Mouse (Mus musculus) hindbrain, postnatal 0 days (tissue): ENCODE measurements around the gene Stx17. TPM values are rescaled to one million over a fixed set of nuclear protein-coding genes. Genes with fewer than 3 reads are reported as not detected.

Source experiments
- ATAC-seq: fragments of 200-750 bp; cut with Nextera tagmentation; 2 replicates; pipeline ENCODE4 v1.8.0; 2017; ENCODE audit warnings: mild to moderate bottlenecking, moderate TSS enrichment, moderate library complexity
- DNase-seq: peaks from one replicate; pipeline ENCODE4 v3.0.0-alpha.2; 2015; ENCODE audit warnings: low spot score
- H3K27ac ChIP-seq: fragments of 300-500 bp; sonication (generic); 2 replicates; pipeline ENCODE4 v1.5.1; 2014; ENCODE audit warnings: mild to moderate bottlenecking
- H3K27me3 ChIP-seq: fragments of 300-500 bp; sonication (generic); 2 replicates; pipeline ENCODE4 v1.6.1; 2014; ENCODE audit warnings: low read length, mixed read lengths; ENCODE audit not compliant: insufficient read depth
- H3K36me3 ChIP-seq: fragments of 300-500 bp; sonication (generic); 2 replicates; pipeline ENCODE4 v1.6.1; 2014; ENCODE audit warnings: low read length, mixed read lengths; ENCODE audit not compliant: insufficient read depth
- H3K4me1 ChIP-seq: fragments of 300-500 bp; sonication (generic); 2 replicates; pipeline ENCODE4 v1.6.1; 2014; ENCODE audit warnings: antibody characterized with exemption, low read length, mixed read lengths; ENCODE audit not compliant: insufficient read depth
- H3K4me2 ChIP-seq: fragments of 300-500 bp; sonication (generic); 2 replicates; pipeline ENCODE4 v1.6.1; 2014; ENCODE audit warnings: low read depth, mild to moderate bottlenecking, low read length, moderate library complexity, mixed read lengths
- H3K4me3 ChIP-seq: fragments of 300-500 bp; sonication (generic); 2 replicates; pipeline ENCODE4 v1.5.1; 2014; ENCODE audit warnings: low read length
- H3K9ac ChIP-seq: fragments of 300-500 bp; sonication (generic); replicated peaks from 2 replicates; pipeline ENCODE4 v1.6.1; 2014; ENCODE audit warnings: mild to moderate bottlenecking, low read length, moderate library complexity, mixed read lengths
- H3K9me3 ChIP-seq: fragments of 300-500 bp; sonication (generic); 2 replicates; pipeline ENCODE4 v1.6.1; 2016; ENCODE audit warnings: low read length, mixed read lengths
- CTCF ChIP-seq: IDR thresholded peaks from 2 replicates; pipeline ENCODE4 v1.5.1; 2016; ENCODE audit warnings: antibody characterized with exemption, control low read depth, low read depth
- WGBS: fragments of 180-500 bp; shearing (Covaris S2); extraction: QIAGEN DNeasy Blood & Tissue Kit; methylation state at CpG from one replicate; pipeline ENCODE4 v1.1.7; 2014; 5-methylcytosine and 5-hydroxymethylcytosine counted together
- polyA plus RNA-seq: library from polyadenylated mRNA; unstranded; fragments of >200 nt; fragmentation: Nextera tagmentation; extraction: Ambion mirVana; gene quantifications from 2 replicates; pipeline ENCODE4 v1.2.1, GENCODE M21; 2015
- total RNA-seq: library from RNA; depleted of rRNA; stranded (reverse); fragments of >200 nt; gene quantifications from 2 replicates; pipeline ENCODE4 v1.2.3, GENCODE M21; 2014

The Stx17 gene
- total and polyA plus RNA-seq, 2 experiments from 2014 or later = 15.6 to 25.4 TPM

DNA sequence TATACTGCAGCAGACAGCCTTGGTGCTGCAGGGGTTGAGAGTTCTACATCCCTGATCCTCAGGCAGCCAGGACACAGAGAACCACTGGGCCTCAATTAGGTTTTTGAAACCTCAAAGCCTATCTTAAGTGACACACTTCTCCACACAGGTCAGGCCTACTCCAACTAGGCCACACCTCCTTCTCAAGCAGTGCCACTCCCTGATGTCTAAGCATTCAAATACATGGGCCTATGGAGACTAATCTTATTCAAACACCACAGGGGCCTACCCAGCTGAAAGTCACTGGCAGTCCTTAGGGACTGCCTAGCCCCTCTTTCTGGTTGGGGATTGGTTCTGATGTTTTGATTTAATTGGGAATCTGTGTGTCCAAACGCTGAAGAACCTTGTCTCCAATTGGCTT lies 31.1 kb downstream of the Stx17 start:
- H3K9me3 ChIP-seq = no peaks in the 10 kb centered on the region
- no peak overlapping the region for H3K4me2 ChIP-seq
- DNase-seq (no peak), ATAC-seq (no peak)
- no peak overlapping the region for H3K9ac ChIP-seq
- no peak overlapping the region for H3K4me3 ChIP-seq
- 60% methylated on average over 1 of the region's 1 CpGs for WGBS
- TF ChIP-seq CTCF = no peak
- H3K4me1 ChIP-seq = no peaks in the 10 kb centered on the region
- H3K27me3 ChIP-seq = no peaks in the 10 kb centered on the region
- peaks cover 5% of the 10 kb centered on the region; the same call in 1 of the 2 replicates for H3K36me3 ChIP-seq
- no peak overlapping the region for H3K27ac ChIP-seq

DNA sequence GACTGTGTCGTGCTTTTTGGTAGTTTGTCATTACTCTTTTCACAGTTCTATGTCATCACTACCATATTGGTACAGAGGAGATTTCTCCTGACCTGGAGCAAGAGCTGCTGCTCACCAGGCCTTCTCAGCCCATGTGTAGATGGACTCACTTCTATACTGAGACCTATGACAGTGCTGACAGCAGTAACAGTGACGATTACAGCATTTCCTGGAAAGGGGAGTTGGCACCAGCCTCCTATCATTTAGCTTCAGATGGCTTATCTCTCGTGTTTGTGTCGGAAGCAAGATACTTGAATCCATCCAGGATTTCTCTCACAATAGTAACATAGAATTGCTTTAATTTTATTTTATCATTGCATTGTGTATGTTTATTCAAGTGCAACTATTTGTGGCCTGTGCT lies 35.7 kb downstream of the Stx17 start:
- DNase-seq (no peak), ATAC-seq (no peak)
- no peak overlapping the region for H3K4me2 ChIP-seq
- 87% methylated on average over 4 of the region's 4 CpGs for WGBS
- H3K36me3 ChIP-seq = peaks cover 5% of the 10 kb centered on the region; the same call in 1 of the 2 replicates
- no peaks in the 10 kb centered on the region for H3K4me1 ChIP-seq
- no peaks in the 10 kb centered on the region for H3K27me3 ChIP-seq
- no peak overlapping the region for H3K27ac ChIP-seq
- H3K9ac ChIP-seq = no peak overlapping the region
- no peaks in the 10 kb centered on the region for H3K9me3 ChIP-seq
- no peak for TF ChIP-seq CTCF
- H3K4me3 ChIP-seq = no peak overlapping the region

DNA sequence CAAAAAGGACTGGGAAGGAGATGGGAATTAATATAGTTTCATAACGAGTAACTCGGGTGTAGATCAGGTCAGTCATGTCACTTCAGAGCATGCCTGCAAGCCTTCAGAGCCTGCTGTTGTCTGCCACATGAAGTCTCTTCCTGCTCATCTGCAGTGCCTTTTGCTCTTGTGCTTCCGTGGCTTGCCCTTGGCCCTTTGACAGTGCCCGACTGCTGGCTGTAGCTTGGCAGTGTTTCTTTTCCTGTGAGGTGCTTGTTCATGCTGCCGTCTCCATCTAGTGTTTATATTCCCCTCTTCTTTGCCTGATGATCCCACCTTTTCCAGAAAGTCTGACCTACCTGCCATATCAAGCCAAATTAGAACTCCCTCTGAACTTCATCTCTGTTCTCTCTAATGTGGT lies 39.1 kb downstream of the Stx17 start:
- no peak; the same call in 1 of the 2 replicates for TF ChIP-seq CTCF
- DNase-seq (no peak), ATAC-seq (no peak)
- Histone ChIP-seq H3K4me1 (no peaks in the 10 kb centered on the region), H3K4me3 (no peak overlapping the region), H3K9me3 (no peaks in the 10 kb centered on the region), H3K36me3 (peaks cover 4% of the 10 kb centered on the region; the same call in 1 of the 2 replicates), H3K9ac (no peak overlapping the region), H3K27me3 (no peaks in the 10 kb centered on the region), H3K4me2 (no peak overlapping the region), H3K27ac (no peak overlapping the region)
- WGBS = 79% methylated on average over 5 of the region's 5 CpGs

DNA sequence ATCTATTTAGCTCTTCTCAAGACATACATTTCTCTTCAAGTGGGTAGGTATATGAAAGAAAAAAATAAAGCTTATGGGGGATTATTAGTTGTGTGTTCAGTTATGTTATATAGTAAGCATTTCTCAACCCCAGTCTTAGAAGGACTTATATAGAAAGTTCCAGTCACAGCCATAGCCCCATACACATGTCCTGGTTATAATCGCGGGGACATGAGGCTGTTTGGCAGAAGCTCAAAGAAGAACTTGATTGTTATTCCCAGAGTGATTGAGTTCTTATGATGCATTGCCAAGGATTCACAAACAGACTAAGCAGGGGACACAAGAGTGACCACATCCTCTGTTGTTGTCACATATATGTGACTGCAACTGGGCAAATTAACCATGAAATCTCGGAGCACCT lies 51.0 kb downstream of the Stx17 start:
- ATAC-seq = no peak
- no peak for DNase-seq
- Histone ChIP-seq H3K4me3 (no peak overlapping the region), H3K9ac (no peak overlapping the region), H3K9me3 (no peaks in the 10 kb centered on the region), H3K4me2 (no peak overlapping the region), H3K27me3 (no peaks in the 10 kb centered on the region), H3K4me1 (no peaks in the 10 kb centered on the region), H3K27ac (no peak overlapping the region), H3K36me3 (no peaks in the 10 kb centered on the region)
- TF ChIP-seq CTCF = no peak
- 75% methylated on average over 3 of the region's 3 CpGs for WGBS

DNA sequence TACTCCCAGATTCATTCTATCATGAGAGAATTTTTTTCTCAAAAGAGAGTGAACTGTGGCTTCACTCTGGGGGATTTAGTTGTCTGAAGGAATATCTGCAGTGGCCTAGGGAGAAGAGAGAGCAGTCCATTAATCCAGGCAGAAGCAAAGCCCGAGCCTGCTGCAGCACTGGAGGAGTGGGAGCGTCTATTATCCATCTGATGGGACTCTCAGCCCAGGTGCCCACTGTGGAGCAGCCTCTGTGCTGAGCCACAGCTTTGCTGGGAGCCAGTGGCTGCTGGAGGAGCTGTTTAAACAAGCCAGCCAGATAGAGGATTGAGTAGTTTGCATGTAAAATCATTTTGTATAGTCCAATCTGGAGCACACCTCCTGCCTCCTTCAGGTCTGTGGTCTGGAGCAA lies 56.2 kb downstream of the Stx17 start:
- Histone ChIP-seq H3K4me1 (no peaks in the 10 kb centered on the region), H3K4me3 (no peak overlapping the region), H3K4me2 (no peak overlapping the region), H3K9ac (no peak overlapping the region), H3K27ac (0 out of 2 replicates have a peak overlapping the region, but pooled peaks have one; percentile 32), H3K27me3 (no peaks in the 10 kb centered on the region), H3K9me3 (no peaks in the 10 kb centered on the region), H3K36me3 (no peaks in the 10 kb centered on the region; the same call in 1 of the 2 replicates)
- ATAC-seq = no peak; the same call in 1 of the 2 replicates
- WGBS = 17% methylated on average over 2 of the region's 2 CpGs
- TF ChIP-seq CTCF = no peak
- DNase-seq = no peak

DNA sequence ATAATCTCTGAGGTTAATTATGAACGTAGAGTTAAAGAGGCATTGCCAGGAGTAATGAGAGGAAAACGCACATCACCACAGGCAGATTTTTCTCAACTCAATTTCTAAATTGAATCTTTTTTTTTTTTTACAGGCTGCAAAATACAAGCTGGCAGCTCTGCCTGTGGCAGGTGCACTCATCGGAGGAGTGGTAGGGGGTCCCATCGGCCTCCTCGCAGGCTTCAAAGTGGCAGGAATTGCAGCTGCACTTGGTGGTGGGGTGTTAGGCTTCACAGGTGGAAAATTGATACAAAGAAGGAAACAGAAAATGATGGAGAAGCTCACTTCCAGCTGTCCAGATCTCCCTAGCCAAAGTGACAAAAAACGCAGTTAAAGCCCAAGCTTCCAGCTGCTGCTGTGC lies 56.7 kb downstream of the Stx17 start:
- Histone ChIP-seq H3K27ac (no peak overlapping the region), H3K9me3 (no peaks in the 10 kb centered on the region), H3K36me3 (no peaks in the 10 kb centered on the region; the same call in 1 of the 2 replicates), H3K4me3 (no peak overlapping the region), H3K27me3 (no peaks in the 10 kb centered on the region), H3K9ac (no peak overlapping the region), H3K4me1 (no peaks in the 10 kb centered on the region), H3K4me2 (no peak overlapping the region)
- WGBS = 44% methylated on average over 6 of the region's 6 CpGs
- no peak for ATAC-seq
- TF ChIP-seq CTCF = no peak
- DNase-seq = peak; percentile 8

DNA sequence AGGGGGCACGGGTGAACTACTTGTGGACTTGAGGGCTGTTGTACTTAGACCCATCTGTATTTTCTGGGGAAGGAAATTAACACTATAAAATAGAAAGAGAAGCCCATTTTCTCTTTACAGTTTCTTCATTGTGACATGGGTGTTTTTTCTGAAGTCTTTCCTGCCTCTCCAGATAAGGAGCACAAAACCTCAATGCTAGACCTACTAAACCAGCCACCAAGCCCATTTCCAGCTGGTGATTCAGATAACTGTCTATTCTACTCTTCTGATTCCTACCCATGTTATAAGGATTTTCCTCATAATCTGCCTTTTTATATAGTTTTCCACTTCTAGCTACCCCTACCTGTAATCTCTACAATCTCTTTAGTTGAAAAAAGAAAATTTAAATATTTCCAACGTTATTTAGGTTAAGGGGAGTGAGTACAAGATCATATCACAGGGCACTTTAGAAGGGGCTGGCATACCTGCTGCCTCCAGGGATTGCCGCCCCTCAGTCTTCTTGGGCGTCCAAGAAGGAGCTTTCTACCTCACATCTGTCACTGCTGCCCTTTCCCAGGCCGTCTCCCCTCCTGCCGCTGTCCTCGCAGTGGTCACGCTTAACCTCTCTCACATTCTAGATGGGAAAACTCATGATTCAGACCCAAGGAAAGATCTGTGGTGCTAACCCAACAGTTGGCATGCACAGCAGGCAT lies 57.5 kb downstream of the Stx17 start:
- Histone ChIP-seq H3K27me3 (no peaks in the 10 kb centered on the region), H3K9ac (no peak overlapping the region), H3K4me3 (no peak overlapping the region), H3K4me2 (no peak overlapping the region), H3K9me3 (no peaks in the 10 kb centered on the region), H3K27ac (no peak overlapping the region), H3K4me1 (no peaks in the 10 kb centered on the region), H3K36me3 (no peaks in the 10 kb centered on the region; the same call in 1 of the 2 replicates)
- no peak for ATAC-seq
- no peak for DNase-seq
- WGBS = 87% methylated on average over 8 of the region's 8 CpGs
- TF ChIP-seq CTCF = no peak
